Mouse (Mus musculus) right cerebral cortex, postnatal 14 days (tissue): Measurements from ENCODE around the gene Arsg.
A peak's percentile ranks its signal among the peaks of the same experiment; 100 is the strongest.

Experiments used
- DNase-seq: peaks from one replicate; pipeline ENCODE4 v3.0.0; 2022

Arsg gene

DNA sequence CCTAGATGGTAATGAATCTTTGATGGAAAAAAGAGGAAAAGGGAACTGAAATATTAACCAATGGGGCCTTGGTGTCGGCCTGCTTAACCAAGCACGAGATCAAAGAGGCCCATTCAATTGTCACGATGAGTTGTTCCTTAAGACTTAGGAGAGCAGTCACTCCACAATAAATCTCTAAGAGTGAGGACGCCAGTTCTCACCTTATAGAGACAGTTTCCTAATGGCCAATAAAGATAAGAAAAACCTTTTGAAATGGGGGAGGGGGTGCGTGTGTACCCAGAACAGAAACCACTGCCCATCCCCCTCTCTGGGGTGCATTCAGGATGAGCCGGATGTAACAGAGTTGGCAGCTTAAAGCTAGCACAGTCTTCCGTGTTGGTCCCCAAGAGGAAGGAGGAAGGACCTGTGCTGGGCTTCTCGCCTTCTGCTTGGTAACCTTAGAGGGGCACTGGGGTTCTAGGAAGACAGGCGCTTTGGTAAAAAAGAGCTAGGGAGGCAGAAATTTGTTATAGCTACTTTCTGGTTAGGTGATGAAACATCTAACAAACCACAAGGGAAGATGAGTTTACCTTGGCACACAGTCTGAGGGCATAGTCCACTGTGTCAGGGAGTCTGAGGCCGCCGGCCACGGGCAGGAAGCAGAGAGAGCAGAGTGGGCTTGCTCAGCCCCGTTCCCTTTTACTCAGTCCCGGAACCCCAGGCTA, 22.7 kb downstream of the Arsg start:
- DNase-seq: no peak

DNA sequence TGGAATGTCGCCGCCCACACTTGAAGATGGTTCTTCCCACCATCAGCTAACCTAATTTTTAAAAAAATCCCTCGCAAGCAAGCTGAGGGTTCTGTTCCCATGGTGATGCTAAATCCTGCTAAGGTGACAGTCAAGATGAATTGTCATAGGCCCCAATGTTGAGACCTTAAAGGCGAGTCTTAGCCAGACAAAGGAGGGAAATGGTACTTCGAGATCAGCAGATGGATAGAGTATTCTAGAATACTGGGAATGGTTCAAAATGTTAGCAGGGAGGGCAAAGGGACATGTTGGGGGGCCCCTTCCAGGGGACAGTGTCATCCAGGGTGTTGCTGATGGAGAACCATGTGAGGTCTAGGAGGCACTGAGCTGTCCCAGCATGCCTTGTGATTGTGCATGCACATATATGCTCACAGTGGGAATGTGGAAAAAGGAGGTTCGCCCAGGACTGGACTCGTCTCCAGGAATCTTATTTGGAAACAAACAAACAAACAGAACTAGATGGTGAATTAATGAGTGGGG, 23.4 kb downstream of the Arsg start:
- no peak for DNase-seq

DNA sequence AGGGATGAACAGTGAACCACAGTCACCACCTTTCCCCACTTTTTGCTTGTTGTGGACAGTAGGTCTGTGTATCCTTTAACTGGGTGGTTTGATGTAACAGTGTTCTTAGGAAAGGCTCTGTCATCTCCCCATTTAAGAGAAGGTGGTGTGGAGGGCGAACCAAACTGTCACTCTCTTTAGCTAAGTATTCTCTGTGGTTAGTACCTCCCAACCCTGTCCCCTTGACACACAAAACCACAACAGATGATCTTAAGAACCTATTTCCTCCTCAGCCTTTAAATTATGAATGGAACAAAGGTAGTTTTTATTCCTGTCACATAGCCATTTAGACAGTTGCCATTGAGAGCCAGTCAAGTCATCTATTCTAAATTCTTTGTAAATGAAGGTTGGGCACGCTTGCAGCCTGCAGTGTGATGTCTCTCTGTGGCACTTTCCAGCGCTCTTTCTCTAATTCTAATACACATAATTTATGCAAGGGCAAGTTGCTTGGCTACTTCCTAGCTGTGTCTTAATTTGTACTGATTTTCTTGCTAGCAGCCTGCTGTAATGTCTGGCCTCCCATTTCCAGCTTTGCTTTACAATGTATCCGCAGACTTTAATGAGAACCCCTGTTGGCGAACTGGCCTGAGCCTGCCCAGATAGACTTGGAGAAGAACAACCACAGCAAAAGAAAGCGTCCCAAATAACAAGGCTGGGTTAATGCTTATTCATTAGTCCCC, 24.0 kb downstream of the Arsg start:
- DNase-seq: no peak

DNA sequence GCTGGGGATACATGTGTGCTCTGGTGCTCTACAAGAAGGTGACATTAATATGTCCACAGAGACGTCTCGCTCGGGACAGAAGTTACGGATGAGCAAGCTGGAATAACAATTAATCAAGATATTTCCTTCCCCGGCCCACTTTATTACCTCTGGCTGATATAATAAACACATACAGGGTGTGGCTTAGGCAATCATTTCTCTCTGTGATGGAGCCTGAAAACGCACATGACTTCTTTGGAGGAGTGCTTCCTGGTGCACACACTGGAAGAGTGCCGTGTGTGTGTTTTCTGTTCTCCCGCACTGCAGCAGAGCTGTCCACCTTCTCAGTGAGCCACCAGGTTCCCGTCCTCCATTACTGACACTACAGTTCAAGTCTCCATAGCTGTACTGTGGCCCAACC, 24.8 kb downstream of the Arsg start:
- no peak for DNase-seq

DNA sequence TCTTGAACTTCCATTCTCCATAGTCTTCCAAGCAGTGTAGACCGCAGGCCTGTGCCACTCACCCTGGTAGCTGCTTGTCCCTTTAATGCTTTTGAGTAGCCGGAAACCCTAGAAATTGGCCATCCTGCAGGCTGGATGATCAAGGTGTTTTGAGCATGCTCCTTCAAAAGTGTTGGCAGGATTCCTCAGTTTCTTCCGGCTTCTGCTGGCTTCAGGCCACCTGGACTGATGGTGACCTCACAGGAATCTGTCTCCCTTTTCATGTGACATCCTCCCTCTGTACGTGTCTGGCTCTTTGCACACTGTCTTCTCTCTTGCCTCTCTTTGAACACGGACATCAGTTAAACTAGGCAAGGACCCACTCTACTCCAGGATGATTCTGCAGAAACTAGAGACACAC, 27.0 kb downstream of the Arsg start:
- DNase-seq: no peak

DNA sequence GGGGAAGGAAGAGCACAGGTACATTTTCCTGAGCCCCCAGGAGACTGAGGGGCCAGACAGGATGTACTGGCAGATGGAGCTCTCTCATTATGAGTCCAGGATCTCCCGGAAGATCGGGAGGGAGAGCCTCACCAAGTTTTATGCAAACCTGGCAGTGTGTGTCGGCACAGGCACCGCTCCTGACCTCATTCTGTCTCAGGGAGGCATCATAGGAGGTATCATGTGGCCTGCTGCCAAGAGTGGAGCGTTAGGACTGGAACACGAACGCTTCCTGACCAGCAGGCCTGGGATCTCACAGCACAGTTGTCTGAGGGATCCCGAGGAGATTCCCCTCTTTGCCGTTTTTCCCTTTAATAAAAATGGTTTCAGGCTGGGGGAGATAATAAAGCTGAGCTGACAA, 31.8 kb downstream of the Arsg start:
- peak; percentile 27 for DNase-seq

DNA sequence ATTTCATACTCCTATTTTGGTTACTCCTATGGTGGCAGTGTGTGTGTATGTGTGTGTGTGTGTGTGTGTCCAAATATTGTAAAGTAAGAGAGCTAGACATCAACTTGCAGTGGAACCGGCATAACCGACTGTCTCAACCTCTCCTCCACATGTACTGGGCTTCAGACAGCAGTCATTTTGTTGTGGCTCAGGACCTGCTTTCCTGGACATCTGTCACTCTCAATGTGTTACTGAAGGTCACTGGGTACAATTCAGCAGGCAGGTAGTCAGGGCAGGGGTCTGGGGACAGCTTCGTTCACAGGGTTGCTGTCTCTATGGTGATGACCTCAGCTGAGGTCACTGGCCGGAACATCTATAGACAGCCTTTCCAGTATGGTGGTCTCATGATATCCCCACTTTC, 32.6 kb downstream of the Arsg start:
- no peak for DNase-seq

DNA sequence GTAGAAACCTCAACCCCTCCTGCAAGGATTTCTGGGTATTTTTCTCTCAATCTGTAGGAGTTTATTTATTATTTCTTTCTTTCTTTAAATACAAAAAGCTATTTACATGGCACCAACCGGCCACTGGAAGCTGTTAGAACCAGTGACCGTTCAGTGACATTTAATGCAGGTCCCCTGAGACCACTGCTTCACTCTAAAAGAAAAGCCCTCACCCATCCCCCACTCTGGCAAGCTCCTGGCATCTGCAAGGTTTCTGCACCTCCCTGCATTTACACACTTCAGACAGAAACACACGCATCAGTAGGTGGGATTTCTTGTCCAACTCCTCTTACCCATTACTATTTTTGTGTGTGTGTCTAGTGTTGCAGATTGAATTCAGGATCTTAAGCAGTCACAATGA, 33.9 kb downstream of the Arsg start:
- no peak for DNase-seq

DNA sequence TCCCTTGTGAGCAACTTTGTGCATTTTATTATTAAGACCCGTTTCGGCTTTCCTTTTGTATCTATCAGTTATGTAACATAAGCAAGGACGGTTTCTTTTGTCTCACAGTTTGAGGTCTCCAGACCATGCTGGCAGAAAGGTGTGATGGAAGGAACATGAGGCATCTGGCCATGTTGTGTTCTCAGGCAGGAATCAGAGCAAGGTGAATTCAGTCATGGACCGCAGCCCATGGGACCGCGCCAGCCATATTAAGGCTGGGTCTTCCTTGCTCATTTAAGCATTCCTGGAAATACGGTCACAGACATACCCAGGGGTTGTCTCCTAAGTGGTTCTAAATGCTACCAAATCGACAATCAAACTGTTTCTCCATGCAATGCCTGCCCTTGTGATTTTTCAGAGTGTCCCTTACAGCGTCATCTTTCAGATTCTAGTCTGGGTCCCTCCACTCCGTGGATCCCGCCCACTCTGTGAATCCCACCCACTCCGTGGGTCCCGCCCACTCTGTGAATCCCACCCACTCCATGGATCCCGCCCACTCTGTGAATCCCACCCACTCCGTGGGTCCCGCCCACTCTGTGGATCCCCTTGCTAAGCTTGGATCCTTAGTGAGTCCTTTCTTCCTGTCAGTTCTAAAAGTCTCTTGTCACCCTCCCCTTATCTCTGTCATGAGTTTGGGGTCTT, 40.0 kb downstream of the Arsg start:
- no peak for DNase-seq

DNA sequence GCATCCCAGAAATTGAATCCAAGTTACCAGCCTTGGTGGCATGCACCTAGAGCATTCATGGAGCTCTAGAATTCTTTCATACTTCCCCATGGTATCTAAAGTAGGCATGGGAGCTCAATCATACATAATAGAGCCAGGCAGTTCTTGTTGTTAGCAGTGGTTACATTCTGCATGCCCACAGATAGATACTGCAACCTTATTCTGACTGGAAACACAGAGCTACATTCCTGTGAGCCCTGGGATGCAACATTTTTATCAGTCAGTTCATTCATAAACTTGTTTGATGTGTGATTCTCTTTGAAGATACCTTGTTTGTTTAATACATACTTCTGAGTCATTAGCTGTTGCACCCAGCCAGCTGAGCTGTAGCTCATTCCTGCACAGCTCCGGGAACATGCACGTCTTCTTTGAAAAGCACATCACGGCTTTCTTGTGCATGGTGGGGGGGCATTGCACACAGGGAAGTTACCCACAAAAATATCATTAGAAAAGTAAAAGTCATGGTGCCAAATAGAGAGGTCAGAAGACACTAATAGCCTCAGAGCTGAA, 41.0 kb downstream of the Arsg start:
- no peak for DNase-seq

DNA sequence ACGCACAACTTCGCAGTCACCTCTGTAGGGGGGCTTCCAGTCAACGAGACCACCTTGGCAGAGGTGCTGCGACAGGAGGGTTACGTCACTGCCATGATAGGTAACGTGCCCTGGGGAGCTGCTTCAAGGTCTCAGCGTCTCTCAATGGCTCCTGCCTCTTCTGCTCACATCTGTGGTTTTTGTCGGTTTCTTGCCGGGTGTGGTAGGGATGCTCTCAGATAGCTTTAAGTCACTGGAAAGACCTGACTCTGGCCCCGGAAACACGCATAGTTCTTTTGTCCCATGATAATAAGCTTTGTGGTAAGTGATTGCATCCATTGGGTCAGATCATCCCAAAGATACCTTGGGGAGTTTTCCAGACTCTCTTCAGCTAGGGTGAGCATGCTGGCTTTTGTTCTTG, 44.2 kb downstream of the Arsg start:
- DNase-seq: no peak

DNA sequence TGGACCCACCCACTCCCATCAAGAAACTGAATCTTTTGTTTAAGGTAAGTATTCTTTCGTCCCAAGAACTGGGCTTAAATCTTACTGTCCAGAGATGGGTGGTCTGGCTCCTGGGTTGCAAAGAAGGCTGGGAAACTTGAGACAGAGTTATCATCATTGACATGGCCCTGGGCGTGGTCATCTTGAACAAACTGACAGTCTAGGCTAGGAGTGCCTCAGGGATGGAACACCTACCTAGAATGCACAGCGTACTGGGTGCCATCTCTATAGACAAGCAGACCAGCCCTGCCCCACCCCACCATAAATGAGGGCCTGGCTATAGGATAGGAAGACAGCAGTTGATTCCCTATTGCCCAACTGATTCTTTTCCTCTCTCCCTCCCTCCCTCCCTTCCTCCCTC, 44.6 kb downstream of the Arsg start:
- DNase-seq: no peak

DNA sequence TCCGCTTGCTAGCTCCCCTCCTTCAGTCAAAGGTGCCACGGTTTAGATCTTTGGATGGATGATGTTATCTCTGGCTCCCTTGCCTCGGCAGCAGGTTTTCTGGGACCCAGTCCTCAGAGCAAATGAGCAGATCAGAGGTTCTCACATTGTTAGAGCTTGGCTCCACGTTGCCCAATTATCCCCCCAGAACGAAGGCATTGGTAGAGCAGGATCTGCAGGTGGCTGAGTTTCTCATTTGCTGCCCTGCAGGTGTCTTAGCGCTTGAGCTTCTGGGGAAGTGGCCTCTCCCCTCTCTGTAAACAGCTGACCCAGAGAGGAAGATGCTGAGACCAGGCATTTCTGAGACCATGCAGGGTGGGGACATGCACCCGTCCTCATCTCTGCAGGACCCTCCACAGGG, 47.8 kb downstream of the Arsg start:
- DNase-seq: no peak

DNA sequence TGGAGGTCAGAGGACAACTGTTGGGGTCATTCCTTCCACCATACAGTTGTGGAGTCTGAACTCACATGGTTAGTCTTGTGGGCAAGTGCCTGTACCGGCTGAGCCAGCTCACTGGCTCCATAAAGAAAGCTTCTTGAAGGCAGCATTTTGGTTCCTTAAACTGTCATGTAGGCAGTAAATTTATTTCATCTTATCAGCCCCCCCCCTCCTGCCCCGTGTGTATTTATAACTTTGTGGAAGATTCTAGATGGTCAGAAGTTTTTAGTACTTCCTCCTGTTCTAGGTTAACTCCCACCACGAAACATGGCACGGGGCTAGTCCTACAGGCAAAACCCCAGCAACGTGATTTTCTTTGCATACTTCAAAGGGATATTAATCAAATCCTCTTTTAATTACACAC, 51.7 kb downstream of the Arsg start:
- no peak for DNase-seq

DNA sequence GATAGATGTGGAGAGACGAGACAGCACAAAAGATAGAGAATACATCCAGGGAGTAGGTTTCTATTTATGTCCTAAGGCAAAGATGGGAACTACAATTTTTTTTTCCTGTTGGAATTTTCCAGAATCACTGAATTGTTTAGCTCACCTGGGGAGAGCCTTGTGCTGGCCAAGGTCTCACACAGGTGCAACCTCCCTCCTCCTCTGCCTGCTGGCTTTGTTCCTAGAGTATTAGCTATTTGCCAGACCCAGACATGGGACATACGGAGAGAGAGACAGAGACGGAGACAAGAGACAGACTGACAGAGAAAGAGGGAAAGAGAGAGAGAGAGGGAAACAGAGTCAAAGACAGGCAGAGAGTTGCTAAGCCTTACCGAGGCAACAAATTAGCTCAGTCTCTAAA, 52.4 kb downstream of the Arsg start:
- DNase-seq: no peak

DNA sequence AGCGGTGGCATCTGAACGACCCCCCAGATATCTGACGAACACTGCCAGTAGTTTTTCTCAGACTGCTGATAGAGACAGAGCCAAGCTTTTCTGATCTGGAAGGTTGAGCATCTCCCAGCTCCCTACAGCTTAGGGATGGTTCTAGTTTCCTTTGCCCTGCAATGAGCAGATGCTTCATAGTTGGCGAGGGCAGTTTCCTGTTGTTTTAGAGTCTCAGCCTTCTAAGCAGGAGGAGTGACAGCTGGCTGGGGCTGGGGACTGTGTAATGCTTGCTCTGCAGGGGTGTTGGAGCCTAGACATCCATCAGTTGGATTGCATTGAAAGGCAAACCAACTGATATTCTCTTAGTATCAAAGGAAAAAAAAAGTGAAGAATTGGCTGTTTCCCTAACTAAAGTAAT, 56.9 kb downstream of the Arsg start:
- no peak for DNase-seq

DNA sequence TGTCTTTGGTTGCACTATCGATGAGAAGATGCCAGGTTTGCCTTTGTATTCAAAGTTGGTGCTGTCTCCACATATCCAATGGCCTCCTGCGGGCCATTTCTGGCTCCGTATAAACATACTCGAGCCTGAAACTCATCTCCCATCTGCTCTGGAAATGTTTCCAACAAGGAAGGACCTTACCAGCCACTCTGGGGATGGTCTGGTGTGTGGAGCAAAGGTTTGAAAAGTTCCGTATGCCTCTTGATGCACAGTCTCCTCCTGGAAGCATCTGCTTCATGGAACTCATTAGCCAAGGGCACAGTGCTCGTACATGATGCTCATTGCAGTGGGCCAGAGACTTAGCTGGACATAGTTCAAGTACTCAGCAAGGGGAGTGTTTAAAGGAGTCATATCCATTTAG, 62.8 kb downstream of the Arsg start:
- DNase-seq: no peak

DNA sequence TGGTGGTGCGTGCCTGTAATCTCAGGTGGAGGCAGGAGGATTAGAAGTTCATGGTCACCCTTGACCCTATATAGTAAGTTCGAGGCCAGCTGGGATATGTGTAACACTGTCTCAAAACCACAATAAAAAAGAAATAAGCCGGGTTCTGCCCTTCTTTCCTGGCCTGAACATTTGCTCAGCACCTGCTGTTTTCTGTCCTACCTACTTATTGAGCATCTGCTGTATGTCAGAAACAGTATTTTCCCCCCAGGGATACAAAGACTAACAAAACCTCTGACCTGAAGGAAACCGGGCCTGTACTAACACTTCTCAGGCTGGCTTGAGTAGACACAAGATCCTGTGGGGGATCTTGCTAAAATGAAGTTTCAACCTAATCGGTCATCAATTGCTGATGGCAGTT, 63.8 kb downstream of the Arsg start:
- no peak for DNase-seq

DNA sequence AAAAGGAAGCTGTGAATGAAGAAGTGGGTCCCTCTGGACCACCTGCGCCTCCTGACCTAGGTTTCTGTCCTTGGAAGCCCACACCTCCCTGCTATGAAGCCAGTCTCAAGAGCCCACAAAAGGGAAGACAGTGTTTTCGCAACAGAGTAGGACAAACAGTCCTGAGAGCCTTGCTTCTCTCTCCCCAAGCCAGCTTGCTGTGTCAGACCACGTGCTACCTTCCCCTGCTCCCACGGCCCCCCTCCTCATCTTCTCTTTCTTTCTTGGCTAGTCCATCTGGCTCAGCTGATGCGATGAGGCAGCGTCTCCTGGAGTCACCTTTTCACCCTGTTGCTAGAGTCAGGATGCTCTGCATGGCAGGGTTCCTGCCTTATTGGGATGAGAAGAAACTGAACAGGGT, 66.1 kb downstream of the Arsg start:
- peak; percentile 9 for DNase-seq

DNA sequence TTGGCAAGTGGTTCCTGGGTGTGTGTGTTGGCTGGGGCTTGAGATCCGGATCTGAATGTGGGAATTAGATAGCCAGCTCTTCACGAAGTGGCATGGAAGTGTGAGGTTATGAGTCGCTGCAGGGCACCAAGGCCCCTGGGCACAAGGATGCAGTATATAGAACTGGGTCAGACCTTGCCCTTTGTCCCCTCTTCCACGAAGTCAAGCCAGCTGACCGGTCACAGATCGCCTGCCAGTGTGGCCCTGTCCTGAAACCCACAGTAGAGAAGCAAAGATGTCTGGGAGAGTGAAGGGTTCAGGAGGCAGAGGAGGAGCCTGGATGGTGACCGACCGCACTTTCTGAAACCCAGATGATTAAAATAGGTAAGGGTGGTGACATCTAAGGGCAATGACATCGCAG, 70.3 kb downstream of the Arsg start:
- no peak for DNase-seq

DNA sequence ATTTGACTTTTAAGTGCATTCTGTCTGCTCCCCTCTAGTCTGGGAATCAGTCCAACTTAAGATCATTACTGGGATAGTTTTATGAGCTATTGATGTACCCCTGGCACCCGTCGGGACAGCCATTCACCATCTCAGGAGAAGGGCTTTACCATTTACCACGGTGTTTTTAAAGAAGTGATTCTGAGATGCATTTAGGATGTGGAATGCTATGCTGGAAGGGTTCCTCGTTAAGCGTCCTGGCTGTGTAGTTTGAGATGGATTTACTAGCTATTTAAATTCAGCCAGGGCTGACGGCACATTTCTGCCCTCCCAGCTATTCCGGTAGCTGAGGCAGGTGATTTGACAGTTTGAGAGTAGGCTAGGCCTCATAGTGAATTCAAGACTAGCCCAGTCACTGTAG, 71.3 kb downstream of the Arsg start:
- no peak for DNase-seq

DNA sequence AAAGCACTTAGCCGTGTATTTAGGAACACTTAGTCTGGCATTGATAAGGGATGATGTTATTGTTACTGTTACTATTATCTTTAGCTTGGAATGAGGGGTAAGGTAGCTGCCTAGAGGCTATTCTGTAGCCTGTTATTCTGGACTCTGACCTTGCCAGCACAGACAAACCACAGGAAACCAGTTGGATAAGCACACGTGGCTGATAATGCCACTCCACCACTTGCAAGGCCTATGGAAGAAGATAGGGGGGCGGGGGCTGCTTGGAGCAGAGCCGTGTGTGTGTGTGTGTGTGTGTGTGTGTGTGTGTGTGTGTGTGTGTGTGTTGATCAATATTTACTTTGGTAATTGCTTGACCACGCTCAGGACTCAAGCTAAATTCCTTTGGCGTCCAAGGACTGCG, 72.1 kb downstream of the Arsg start:
- DNase-seq: no peak

DNA sequence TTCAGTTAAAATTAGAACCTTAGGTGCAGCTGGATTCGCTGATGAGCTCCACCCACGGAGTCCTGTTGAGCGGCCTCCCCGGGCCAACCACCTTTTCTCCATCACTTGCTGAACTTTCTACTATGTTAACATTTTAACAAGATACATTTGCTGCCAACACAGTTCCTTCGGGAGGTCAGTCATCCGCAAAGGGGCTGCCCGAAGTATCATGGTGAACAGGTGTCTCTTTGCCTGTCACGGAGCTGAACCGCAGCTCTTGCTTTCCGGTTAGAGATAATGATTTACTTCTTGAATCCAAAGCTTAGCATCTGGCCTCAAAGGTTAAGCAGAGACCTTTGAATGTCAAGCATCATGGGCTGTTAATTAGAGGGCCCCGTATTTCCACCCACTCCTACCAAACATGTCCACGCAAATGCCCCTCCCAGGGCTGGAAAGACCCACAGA, 72.5 kb downstream of the Arsg start:
- no peak for DNase-seq
